ENCODE assay signal across 8 mouse cellular contexts in genomic region chr9:106159784-106160301, GRCm38 (mm10). TPM values are rescaled to one million over a fixed set of nuclear protein-coding genes. Genes with fewer than 3 reads are reported as not detected.
A peak's percentile ranks its signal among the peaks of the same experiment; 100 is the strongest.
DNase-seq lines count a peak whose midpoint lies in the region; ATAC-seq lines count a peak whose summit lies in the region.

No protein-coding gene starts in this region.

- H3K27me3 ChIP-seq in hindbrain, embryonic 13.5 days = no peaks in the 10 kb centered on the region; the same call in 1 of the 2 replicates

- DNase-seq in R1 (ENCODE audit: low read depth, low spot score) = peak; percentile 93
- peak; percentile 99 to 100 for DNase-seq in cerebellum, postnatal 14 days
- DNase-seq in frontal cortex, postnatal 14 days (ENCODE audit: low spot score in 2 of 2) = peak; percentile 87 to 91
- DNase-seq in layer of hippocampus, postnatal 14 days (ENCODE audit: low spot score in 2 of 2) = peak; percentile 91 to 93
- DNase-seq in lung, postnatal 10 days = peak; percentile 97
- peak; percentile 98 for DNase-seq in ovary, postnatal 14 days (ENCODE audit: low spot score)
- peak; percentile 59 to 68 for DNase-seq in thymus, postnatal 10 days (ENCODE audit: low spot score in 2 of 2)

- peak overlapping the region; percentile 49 for H3K4me3 ChIP-seq in hindbrain, embryonic 13.5 days

- peak; percentile 67 for ATAC-seq in hindbrain, embryonic 13.5 days (ENCODE audit: low FRiP score)

- peaks cover 5% of the 10 kb centered on the region; the same call in 1 of the 2 replicates for H3K36me3 ChIP-seq in hindbrain, embryonic 13.5 days

- peaks cover 37% of the 10 kb centered on the region for H3K4me1 ChIP-seq in hindbrain, embryonic 13.5 days (replicated peaks)

- WGBS in hindbrain, embryonic 13.5 days = 4% methylated on average over 24 of the region's 24 CpGs

- H3K9ac ChIP-seq in hindbrain, embryonic 13.5 days = peak overlapping the region; percentile 73

- peak overlapping the region; percentile 99 for H3K27ac ChIP-seq in hindbrain, embryonic 13.5 days

- peak overlapping the region; percentile 64 for H3K4me2 ChIP-seq in hindbrain, embryonic 13.5 days

- no peaks in the 10 kb centered on the region for H3K9me3 ChIP-seq in hindbrain, embryonic 13.5 days

RNA-seq across cellular contexts. Expression of gene Glyctk, which starts 1.9 kb away (rescaled TPM):
- polyA plus RNA-seq in hindbrain, embryonic 13.5 days (2015; fragmentation: Nextera tagmentation; extraction: Ambion mirVana) = 5.4 and 5.7 TPM in 2 replicates
- 1 to 10 TPM; 3.2 to 6.0 TPM for total RNA-seq in layer of hippocampus, postnatal 14 days (2021)

RNA-seq across cellular contexts. Expression of gene Wdr82, which starts 10.9 kb away (rescaled TPM):
- 32.6 and 33.7 TPM in 2 replicates for polyA plus RNA-seq in hindbrain, embryonic 13.5 days (2015; fragmentation: Nextera tagmentation; extraction: Ambion mirVana)
- 100 to 1,000 TPM; 138 to 146 TPM for total RNA-seq in layer of hippocampus, postnatal 14 days (2021)

RNA-seq across cellular contexts. Expression of gene Ppm1m, which starts 39.7 kb away (rescaled TPM):
- polyA plus RNA-seq in hindbrain, embryonic 13.5 days (2015; fragmentation: Nextera tagmentation; extraction: Ambion mirVana) = 16.6 and 19.0 TPM in 2 replicates
- 10 to 100 TPM; 15.4 to 15.8 TPM for total RNA-seq in layer of hippocampus, postnatal 14 days (2021)

RNA-seq across cellular contexts. Expression of gene Twf2, which starts 43.1 kb away (rescaled TPM):
- polyA plus RNA-seq in hindbrain, embryonic 13.5 days (2015; fragmentation: Nextera tagmentation; extraction: Ambion mirVana) = 53.5 and 53.9 TPM in 2 replicates
- 10 to 100 TPM; 49.2 to 49.7 TPM for total RNA-seq in layer of hippocampus, postnatal 14 days (2021)

Comparison
In these comparisons a context has a peak if more than half of its experiments do, and no peak if none do; other contexts are left out.
1. Peak in every context shown above with its lines: DNase-seq, ATAC-seq, H3K4me3 ChIP-seq and H3K27ac ChIP-seq.